Mouse (Mus musculus): ENCODE results near the gene Grtp1. TPM values are rescaled to one million over a fixed set of nuclear protein-coding genes. Genes with fewer than 3 reads are reported as not detected.
A peak's percentile ranks its signal among the peaks of the same experiment; 100 is the strongest.

Grtp1 gene
- total RNA-seq, 2 experiments from 2014 or later = 7.8 to 8.9 TPM

DNA sequence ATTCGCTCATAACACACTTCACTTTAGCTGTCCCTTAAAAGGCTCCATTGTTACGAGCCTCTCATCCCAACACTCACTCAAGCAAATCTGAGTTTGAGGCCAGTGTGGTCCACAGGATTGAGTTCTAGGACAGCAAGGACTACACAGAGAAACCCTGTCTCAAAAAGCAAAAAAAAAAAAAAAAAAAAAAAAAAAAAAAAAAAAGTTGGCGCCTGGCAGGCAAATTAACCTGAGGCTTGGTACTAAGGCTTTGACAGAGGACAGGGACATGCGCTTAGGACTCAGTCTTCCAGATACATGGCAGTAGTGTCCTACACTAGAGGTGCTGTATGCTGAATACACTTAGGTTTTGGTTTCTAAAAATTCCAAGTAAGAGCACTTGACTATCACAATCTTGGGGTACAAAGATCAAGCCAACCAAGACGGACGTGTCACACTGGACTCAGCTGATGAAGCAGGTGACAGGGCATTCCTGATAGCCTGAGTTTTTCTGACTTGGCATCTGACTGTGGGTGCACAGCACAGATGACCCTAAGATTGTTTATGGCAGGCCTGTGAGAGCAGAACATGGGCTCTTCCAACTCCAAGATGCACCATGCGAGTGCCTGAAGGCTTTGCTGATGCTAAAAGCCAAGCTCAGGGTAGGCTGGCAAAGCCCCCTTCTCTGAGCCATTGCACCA, 23.1 kb downstream of the Grtp1 start:
- intact Hi-C loops (cut with DNase I) = no loop called here
- no peak for DNase-seq

DNA sequence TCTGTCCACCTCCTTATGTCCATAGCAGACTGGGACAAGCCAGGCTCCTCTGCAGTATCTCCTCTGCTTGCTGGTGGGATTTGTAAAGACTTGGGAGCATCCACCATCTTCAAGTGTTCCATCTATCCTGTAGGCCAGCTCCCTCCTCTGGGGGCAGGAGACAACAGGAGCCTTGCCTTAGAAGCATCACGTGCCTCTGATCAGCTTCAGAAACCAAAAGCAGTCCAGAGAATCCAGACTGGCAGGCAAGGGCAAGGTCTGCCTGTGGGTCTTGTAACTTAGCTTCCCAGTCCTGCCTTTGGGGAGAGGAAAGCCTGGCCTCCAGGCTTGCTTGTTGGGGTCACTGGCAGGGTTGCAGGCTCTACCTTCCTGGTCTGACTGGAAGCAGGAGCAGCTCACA, 24.8 kb downstream of the Grtp1 start:
- no peak for DNase-seq
- intact Hi-C loops (cut with DNase I) = no loop called here

DNA sequence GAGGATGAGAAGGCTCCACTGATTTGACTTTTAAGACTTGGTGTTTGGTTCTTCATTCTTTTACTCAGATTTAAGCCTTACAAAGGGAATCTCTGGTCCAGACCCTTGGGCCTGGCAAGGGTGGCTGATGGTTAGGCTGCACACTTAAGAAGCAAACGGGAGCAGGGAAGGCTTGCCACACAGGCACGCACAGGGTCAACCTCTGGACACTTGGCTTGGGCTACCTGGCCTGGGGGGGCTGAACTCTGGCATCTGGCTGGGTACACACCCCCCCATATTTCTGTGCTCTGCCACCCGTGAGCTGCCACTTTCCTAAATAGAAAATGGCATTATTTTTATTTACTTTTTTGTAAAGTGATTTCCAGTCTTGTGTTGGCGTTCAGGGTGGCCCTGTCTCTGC, 25.6 kb downstream of the Grtp1 start:
- DNase-seq = no peak
- intact Hi-C loops (cut with DNase I) = no loop called here

DNA sequence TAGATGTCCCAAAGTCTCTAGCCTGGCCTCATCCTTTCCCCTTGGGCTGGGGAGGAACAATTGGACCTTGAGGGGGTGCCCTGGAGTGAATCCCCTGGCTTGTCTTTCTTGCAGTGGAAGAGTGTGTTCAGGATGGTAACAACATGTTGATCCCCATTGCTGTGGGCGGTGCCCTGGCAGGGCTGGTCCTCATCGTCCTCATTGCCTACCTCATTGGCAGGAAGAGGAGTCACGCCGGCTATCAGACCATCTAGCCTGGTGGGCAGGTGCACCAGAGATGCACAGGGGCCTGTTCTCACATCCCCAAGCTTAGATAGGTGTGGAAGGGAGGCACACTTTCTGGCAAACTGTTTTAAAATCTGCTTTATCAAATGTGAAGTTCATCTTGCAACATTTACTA, 26.1 kb downstream of the Grtp1 start:
- intact Hi-C loops (cut with DNase I) = no loop called here
- no peak for DNase-seq

DNA sequence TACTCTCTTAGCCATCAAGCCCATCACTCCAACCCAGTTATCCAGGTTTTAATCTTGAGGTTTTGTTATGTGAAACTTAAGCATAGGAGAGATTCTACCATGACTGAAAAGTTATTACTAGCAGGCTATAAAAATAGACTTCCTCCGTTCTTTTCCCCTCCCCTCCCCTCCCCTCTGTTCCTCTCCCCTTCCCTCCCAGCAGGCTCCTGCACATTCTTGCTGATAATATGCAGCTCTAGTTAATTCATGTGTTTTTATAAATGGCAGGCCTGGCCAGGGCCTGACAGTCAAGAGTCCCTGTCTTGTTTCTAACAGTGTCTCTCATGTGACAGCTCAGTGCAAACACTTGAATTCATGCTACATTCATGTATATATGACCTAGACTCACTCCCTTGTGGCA, 29.9 kb downstream of the Grtp1 start:
- no peak for DNase-seq
- intact Hi-C loops (cut with DNase I) = no loop called here

DNA sequence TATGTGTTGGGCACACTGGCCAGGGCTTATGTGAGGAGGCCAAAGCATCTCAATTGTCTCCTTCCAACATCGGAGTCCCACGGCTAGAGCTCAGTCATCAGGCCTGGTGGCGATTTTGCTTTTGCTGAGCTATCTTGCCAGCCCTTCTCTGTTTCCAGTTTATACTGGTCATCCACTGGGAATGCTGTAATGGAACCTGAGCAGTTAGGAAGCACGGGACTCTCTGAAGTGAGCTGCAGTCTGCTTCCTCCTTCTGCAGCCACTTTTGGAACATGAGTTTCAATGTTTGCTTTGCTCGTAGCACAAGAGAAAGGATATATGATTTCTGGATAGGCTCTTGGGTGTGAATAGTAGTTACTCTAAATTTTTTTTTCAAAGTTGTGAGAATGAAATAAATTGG, 36.1 kb downstream of the Grtp1 start:
- DNase-seq = no peak
- intact Hi-C loops (cut with DNase I) = no loop called here

DNA sequence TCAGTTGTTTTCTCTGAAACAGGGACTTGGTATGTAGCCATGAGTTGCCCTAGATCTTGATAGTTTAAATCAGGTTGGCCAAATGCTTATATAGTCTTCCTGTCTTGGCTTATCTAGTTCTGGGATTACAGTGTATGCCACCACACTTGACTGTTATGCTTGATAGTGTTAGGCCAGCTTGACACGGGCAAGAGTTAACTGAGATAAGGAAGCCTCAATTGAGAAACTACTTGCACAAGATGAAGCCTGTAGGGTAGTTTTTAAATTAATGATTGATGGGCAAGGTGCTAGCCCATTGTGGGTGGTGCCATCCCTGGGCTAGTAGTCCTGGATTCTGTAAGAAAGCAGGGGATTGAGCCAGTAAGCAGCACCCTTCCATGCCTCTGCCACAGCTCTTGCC, 36.9 kb downstream of the Grtp1 start:
- DNase-seq = no peak
- intact Hi-C loops (cut with DNase I) = no loop called here

DNA sequence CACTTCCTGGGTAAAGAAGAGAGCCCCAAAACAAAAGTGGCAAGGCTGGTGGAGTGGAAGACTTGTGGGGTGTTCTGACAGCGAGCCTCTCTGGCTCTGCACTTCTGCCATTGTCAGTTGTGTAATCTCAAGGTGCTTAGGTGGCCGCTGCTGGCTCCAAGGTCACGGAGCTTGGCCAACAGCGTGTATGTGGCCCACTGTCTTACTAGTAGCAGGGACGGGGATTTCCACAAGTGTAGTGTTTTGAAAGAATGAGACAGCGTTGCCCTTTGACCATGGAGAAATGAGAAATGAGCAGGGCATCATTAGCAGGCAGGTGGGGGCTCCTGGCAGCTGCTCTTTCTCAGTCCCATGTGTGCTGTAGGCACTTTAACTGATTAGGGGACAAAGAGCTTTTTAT, 38.3 kb downstream of the Grtp1 start:
- intact Hi-C loops (cut with DNase I) = no loop called here
- DNase-seq = no peak

DNA sequence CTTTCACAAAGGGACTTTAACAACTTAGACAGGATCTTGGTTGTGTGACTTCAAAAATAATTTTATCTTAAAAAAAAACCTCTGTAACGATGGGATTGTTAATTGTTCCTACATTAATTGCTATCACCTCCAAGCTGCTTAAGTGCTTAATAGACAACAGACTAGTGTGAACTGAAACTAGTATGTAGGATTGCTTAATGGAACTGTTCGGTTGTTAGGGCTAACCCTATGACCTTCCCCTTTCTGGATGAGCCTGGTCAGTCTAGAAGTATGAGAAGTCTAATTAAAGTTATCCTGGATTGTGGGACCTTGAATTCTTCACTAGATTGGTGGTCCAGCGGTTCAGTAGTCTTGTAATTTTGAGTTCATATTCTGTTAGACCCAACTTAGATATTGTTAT, 39.7 kb downstream of the Grtp1 start:
- no peak for DNase-seq

DNA sequence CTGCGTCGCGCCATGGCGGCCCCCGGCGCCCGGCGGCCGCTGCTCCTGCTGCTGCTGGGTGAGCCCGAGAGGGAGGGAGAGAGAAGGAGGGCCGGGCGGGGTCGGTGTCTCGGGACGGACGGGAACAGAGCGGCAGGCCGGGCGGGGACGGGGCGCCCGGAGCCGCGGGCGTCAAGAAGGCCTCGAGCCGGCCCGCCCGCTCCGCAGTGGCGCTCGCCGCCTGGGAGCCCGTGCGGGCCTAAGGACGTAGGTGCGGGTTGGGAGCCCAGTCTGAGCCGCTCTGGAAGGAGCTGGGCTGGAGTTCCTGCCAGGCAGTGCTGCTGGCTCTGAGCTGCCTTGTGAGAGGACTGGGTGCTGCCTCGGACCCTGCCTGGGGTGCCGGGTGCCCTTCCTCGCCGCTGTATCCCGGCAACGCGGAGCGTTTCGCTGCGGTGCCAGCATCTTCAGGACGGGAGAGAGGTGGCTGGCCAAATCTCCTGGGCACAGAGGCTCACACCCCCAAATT, 41.0 kb downstream of the Grtp1 start:
- intact Hi-C loops (cut with DNase I) = no loop called here
- DNase-seq = no peak

More for the DNA sequence above, 39.7 kb downstream of the Grtp1 start:
- intact Hi-C loops (cut with DNase I) = no loop called here

DNA sequence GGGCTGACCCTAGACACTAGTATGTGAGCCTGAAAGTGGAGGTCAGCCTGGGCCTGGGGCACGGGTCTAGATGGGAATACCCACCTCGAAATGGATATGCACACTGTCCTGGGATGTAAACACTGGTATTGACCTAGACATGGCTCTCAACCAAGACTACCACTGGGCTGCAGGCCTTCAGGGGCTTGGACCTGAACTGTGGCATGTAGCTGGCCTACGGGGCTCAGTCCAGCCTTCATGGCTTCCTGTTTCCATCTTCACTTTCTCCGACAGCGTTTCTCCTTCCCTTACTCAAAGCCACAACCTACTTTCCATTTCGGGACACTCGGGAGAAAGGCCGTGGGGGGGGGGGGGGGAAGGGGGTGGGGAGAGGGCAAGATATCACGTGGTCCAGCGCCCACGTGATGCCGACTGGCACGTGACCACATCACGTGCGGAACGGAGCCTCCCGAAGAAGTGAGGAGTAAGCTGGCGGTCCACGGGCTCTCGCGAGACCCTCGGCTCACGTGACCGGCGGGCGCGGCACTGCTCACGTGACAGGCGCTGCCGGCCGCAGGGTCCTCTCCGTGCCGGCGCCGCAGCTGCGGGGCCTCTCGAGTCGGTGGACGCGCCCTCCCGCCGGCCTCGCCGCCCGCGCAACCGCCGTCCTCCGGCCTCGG, 41.6 kb downstream of the Grtp1 start, which contains the start of gene Lamp1:
TSS of gene Lamp1 (plus strand) at position 444 of the 659 bp plus-strand sequence.
- peak; percentile 100 for DNase-seq
- intact Hi-C loops (cut with DNase I) = no loop called here

DNA sequence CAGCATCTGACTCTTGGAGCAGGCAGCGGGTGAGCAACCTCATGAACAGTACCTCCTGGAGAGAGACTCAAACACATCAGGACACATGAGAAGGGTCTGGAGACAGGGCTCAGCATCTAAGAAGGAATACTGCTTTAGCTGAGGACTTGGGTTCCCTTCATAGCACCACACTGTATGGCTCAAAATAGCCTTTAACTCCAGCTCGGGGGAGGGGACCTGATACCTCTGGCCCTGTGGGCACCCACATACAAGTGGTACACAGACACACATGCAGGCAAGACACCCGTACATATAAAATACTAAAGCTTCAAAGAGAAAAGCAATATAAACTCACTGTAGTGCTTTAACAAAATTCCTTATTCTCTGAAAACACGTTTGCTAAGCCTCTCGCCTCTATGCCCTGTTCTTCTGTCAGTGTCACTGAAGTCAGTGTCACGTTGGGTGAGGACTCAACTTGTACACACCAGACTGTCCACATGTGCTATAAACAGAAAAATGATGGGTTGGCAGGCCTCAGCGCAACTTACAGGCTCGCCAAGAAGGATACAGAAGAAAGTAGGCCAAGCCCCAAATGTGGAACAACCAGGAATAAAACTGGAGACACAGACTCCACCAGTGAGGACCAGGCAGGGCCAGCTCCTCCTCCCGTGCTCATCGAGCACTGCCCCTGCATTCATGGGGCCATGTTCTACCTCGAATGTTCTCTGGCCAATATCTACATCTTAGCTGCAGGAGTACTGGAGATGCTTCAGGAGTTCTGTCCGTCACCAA, 43.9 kb downstream of the Grtp1 start:
- DNase-seq = no peak
- intact Hi-C loops (cut with DNase I) = no loop called here

DNA sequence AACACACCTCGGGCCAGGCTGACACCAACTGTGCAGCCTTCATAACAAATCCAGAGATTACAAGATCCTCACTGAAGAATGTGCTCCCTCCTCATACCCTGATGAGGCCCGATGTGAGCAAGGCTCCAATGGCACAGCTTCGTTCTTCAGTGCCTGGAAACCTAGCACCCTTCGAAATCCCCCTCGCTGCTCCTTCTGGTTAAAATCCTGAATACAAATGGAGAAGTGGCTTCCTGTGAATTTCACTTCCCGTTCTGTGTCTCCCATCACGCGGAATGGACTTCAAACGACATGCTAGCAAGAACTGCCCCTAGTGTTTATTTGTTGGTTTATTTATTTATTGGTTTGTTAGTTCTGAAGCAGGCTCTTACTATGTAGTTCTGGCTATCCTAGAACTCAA, 45.1 kb downstream of the Grtp1 start:
- intact Hi-C loops (cut with DNase I) = no loop called here
- DNase-seq = no peak

DNA sequence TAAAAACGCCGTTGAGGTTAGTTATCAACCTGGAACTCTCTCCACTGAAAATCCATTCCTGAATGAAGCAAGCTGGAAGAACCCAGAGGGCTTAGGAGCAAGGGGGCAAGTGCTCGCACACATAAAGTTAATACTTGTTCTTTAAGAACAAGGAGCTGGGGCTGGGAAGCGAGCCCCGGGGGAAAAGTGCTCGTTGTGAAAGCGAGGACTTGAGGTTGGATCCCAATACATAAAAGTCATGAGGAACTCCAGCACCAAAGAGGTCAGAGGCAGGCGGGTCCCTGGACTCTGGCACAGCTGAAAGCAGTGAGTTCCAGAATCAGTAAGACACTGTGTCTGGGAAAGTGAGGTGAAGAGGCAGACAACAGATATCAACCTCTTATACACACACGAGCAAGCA, 46.3 kb downstream of the Grtp1 start:
- DNase-seq = no peak
- intact Hi-C loops (cut with DNase I) = no loop called here

DNA sequence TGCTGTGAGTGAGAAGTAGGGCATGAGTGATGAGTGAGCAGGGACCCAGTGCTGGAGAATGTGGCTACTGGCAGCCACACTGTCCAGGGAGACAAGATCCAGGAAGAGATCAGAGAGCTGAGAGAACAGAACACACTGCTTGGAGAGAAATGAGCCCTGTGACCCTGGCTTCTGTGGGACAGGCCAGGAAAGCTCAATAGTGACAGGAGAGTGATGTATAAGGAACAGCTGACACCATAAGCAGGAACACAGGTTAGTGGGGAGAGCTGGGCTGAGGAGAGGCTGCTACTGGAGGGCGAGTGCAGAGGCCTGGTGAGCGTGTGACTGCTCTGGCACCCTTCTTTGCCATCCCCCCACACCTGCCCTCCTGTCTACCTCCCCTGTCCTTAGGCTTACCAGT, 49.5 kb downstream of the Grtp1 start:
- intact Hi-C loops (cut with DNase I) = no loop called here
- no peak for DNase-seq

DNA sequence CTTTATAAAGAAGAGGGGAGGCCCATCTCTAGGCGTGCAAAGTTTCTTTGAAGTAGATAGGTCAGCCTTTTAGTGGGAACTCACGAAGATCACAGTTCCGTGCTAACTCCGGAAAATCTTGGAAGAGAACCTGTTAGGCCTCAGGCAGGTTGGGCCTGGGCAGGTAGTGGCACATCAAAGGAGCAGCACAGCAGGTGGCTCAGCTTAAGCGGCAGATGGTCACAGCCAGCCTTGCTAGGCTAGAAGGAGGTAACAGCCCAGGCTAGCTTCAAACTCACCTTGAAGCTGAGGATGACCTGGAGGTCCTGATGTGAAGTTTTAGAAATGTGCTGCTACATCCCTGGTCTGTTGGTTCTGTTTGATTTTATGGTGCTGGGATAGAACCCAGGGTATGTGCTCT, 50.6 kb downstream of the Grtp1 start:
- DNase-seq = no peak
- intact Hi-C loops (cut with DNase I) = no loop called here

DNA sequence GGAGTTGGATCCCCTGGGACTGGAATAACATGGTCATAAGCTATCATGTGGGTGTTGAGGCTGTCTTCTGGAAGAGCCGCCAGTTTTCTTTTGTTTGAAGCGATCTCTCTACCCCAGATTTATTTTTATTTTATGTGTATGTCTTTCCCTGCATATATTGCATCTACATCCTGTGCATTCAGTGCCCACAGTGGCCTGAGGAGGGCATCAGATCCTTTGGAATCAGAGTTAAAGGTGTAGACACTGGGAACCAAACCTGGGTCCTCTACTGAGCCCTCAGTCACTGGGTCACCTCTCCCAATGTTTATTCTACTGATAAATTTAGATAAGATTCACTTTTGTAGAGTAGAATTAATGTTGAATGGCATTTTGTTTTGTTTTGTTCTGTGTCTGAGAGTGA, 51.1 kb downstream of the Grtp1 start:
- intact Hi-C loops (cut with DNase I) = no loop called here
- no peak for DNase-seq

DNA sequence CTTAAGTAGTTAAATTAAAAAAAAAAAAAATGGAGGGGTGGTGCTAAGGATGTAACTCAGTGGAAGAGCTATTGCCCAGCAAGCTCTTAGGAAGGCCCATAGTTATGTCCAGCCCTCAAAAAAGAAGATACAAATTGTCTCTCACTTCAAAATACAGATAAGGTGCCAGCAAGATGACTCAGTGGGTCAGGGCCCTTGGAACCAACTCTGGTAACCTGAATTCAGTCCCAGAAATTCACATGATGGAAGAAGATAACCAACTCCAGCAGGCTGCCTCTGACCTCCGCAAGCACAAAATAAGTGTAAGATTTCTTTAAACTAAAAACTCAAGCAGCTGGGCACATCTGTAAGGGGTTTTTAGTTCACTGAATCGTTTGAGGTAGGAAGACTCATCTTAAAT, 51.9 kb downstream of the Grtp1 start:
- no peak for DNase-seq
- intact Hi-C loops (cut with DNase I) = no loop called here

DNA sequence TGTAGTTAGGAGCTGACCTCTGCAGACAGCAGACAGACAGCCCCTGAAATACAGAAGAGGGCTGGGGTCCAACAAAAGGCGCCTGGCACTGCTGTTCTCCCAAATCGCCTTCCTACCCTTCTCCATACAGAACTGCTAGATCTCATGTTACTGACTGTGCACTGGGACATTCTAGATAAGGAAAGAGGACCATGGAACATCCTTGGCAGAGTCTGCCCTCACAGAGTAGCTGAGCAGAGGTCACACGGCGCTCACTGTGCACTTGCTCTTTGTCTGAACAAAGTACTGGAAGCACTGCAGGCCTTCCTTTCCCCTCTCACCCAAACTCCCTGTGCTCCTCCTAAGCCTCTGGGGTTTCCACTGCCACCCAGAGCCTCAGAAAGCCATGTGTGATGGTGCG, 58.7 kb downstream of the Grtp1 start:
- intact Hi-C loops (cut with DNase I) = no loop called here
- DNase-seq = no peak

DNA sequence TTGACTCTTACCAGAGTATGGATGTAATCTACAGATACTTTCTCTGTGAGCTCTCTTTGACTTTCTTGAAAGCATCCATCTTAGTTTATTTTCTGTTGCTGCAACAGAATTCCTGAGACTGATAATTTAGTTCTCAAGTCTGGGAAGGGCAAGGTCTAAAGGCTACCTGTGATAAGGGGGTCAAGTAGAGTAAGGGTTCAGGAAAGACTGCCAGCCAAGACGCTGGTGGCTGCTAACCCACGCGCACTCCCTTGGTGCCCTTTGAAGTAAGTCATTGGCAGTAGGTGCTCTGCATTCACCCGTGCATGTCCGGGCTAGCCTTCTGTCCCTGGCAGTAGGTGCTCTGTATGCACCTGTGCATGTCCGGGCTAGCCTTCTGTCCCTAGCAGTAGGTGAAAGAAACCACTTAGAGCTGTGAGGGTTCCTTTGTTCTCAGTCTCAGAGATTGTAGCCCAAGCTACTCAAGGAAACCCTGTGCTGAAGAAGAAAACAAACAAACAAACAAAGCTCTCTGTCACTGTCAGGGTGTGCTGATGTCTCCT, 60.7 kb downstream of the Grtp1 start:
- DNase-seq = no peak
- intact Hi-C loops (cut with DNase I) = loop anchor here (10.0 kb wide), 2 partner anchors 125 to 625 kb away; no protein-coding TSS in a partner anchor

DNA sequence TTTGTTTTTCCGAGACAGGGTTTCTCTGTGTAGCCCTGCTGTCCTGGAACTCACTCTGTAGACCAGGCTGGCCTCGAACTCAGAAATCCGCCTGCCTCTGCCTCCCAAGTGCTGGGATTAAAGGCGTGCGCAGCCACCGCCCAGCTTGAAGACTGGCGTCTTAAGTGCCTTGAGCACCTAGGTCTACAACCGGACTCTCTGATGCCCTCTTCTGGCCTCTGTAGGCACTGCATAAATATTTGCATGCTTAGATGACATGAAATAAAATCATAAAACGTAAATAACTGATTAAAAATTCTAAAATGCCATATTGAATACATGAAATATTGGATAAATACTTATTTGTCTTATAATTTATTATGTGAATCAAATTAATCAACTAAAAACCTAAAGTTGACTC, 68.2 kb downstream of the Grtp1 start:
- intact Hi-C loops (cut with DNase I) = loop anchor here (10.0 kb wide), 2 partner anchors 133 to 633 kb away; no protein-coding TSS in a partner anchor
- DNase-seq = peak; percentile 60

All from left cerebral cortex, postnatal 4 days (tissue).